Mouse (Mus musculus) MEL (cell line): ENCODE results near the gene Ncoa3. TPM values are rescaled to one million over a fixed set of nuclear protein-coding genes. Genes with fewer than 3 reads are reported as not detected.

Experiments
- DNase-seq: peaks from one replicate; pipeline ENCODE4 v3.0.0; 2011; ENCODE audit warnings: low read depth, low spot score
- H3K27ac ChIP-seq: 2 replicates; pipeline ENCODE4 v1.5.1; 2012; ENCODE audit warnings: low read depth, mild to moderate bottlenecking, control low read depth, low read length, moderate library complexity; ENCODE audit not compliant: control insufficient read depth
- H3K27me3 ChIP-seq, 2 experiments: fragments of 150-350 bp in 1 of 2; sonication (generic) in 1 of 2; 2 replicates each; pipeline ENCODE4 v1.6.1; 2012; ENCODE audit warnings: low read length in 2 of 2, mild to moderate bottlenecking in 2 of 2, improper control_type of control experiment in 1 of 2, moderate library complexity in 1 of 2; ENCODE audit not compliant: insufficient read depth in 2 of 2, control insufficient read depth in 1 of 2
- H3K36me3 ChIP-seq, 2 experiments: 2 replicates each; pipeline ENCODE4 v1.6.1; 2012 to 2014; ENCODE audit warnings: low read length in 2 of 2, improper control_type of control experiment in 1 of 2, inconsistent platforms in 1 of 2, mild to moderate bottlenecking in 1 of 2; ENCODE audit not compliant: insufficient read depth in 2 of 2, control insufficient read depth in 1 of 2
- H3K4me1 ChIP-seq, 2 experiments: fragments of 150-350 bp in 1 of 2; sonication (generic) in 1 of 2; 2 replicates each; pipeline ENCODE4 v1.6.1; 2012; ENCODE audit warnings: low read length in 2 of 2, improper control_type of control experiment in 1 of 2, mild to moderate bottlenecking in 1 of 2; ENCODE audit not compliant: insufficient read depth in 2 of 2, control insufficient read depth in 1 of 2
- H3K4me3 ChIP-seq, 2 experiments: fragments of 150-350 bp in 1 of 2; sonication (generic) in 1 of 2; 2 replicates each; pipeline ENCODE4 v1.5.1; 2012; ENCODE audit warnings: low read depth in 2 of 2, low read length in 2 of 2, mild to moderate bottlenecking in 2 of 2, moderate library complexity in 2 of 2, control low read depth in 1 of 2, improper control_type of control experiment in 1 of 2; ENCODE audit not compliant: control insufficient read depth in 1 of 2, insufficient read depth in 1 of 2
- H3K79me2 ChIP-seq: 2 replicates; pipeline ENCODE4 v1.6.1; 2012; ENCODE audit warnings: mild to moderate bottlenecking, low read length, moderate library complexity; ENCODE audit not compliant: control insufficient read depth, poor library complexity, insufficient read depth
- H3K9ac ChIP-seq: 2 replicates; pipeline ENCODE4 v1.6.1; 2012; ENCODE audit warnings: low read depth, mild to moderate bottlenecking, control low read depth, low read length, moderate library complexity; ENCODE audit not compliant: control insufficient read depth, poor library complexity, severe bottlenecking
- H3K9me3 ChIP-seq: fragments of 150-350 bp; sonication (generic); replicated peaks from 2 replicates; pipeline ENCODE4 v1.6.1; 2012; ENCODE audit warnings: mild to moderate bottlenecking, low read length, improper control_type of control experiment, moderate library complexity; ENCODE audit not compliant: insufficient read depth
- CHD1 ChIP-seq: IDR thresholded peaks from 2 replicates; pipeline ENCODE4 v1.6.1; 2012; ENCODE audit warnings: low read depth, mild to moderate bottlenecking, inconsistent platforms, low read length, improper control_type of control experiment
- CHD2 ChIP-seq: IDR thresholded peaks from 2 replicates; pipeline ENCODE4 v1.6.1; 2011; ENCODE audit warnings: low read length, improper control_type of control experiment
- CTCF ChIP-seq, 3 experiments: IDR thresholded peaks in 2 of 3; conservative IDR thresholded peaks in 1 of 3; 2 replicates each; pipeline ENCODE4 v1.5.1; 2011 to 2012; ENCODE audit warnings: low read length in 3 of 3, low read depth in 2 of 3, mild to moderate bottlenecking in 2 of 3, improper control_type of control experiment in 1 of 3, inconsistent platforms in 1 of 3, mixed read lengths in 1 of 3, moderate library complexity in 1 of 3; ENCODE audit not compliant: control insufficient read depth in 1 of 3, insufficient read depth in 1 of 3, poor library complexity in 1 of 3, severe bottlenecking in 1 of 3
- GABPA ChIP-seq: IDR thresholded peaks from 2 replicates; pipeline ENCODE4 v1.6.1; 2012; ENCODE audit warnings: low read depth, mild to moderate bottlenecking, inconsistent platforms, low read length, improper control_type of control experiment, moderate library complexity
- GATA1 ChIP-seq: IDR thresholded peaks from 2 replicates; pipeline ENCODE4 v1.6.1; 2011; ENCODE audit warnings: low read depth, low read length, improper control_type of control experiment
- HCFC1 ChIP-seq: IDR thresholded peaks from 2 replicates; pipeline ENCODE4 v1.6.1; 2012; ENCODE audit warnings: low read depth, mild to moderate bottlenecking, inconsistent platforms, low read length, improper control_type of control experiment, moderate library complexity
- KAT2A ChIP-seq: conservative IDR thresholded peaks from 2 replicates; pipeline ENCODE4 v1.6.1; 2012; ENCODE audit warnings: low read depth, low read length, improper control_type of control experiment, inconsistent platforms
- MAZ ChIP-seq: IDR thresholded peaks from 2 replicates; pipeline ENCODE4 v1.6.1; 2012; ENCODE audit warnings: low read depth, mild to moderate bottlenecking, inconsistent platforms, low read length, improper control_type of control experiment
- MEF2A ChIP-seq: IDR thresholded peaks from 2 replicates; pipeline ENCODE4 v1.6.1; 2014; ENCODE audit warnings: low read depth, mild to moderate bottlenecking, inconsistent platforms, low read length, improper control_type of control experiment; ENCODE audit not compliant: poor library complexity, insufficient replicate concordance, severe bottlenecking; ENCODE audit errors: extremely low read depth
- MXI1 ChIP-seq: IDR thresholded peaks from 2 replicates; pipeline ENCODE4 v1.6.1; 2011; ENCODE audit warnings: mild to moderate bottlenecking, low read depth, low read length, improper control_type of control experiment
- MYB ChIP-seq: IDR thresholded peaks from 2 replicates; pipeline ENCODE4 v1.6.1; 2011; ENCODE audit warnings: mild to moderate bottlenecking, low read depth, low read length, improper control_type of control experiment
- MYC ChIP-seq: IDR thresholded peaks from 2 replicates; pipeline ENCODE4 v1.6.1; 2011; ENCODE audit warnings: low read depth, mild to moderate bottlenecking, low read length, improper control_type of control experiment, moderate library complexity
- NELFE ChIP-seq: IDR thresholded peaks from 2 replicates; pipeline ENCODE4 v1.6.1; 2011; ENCODE audit warnings: low read depth, low read length, improper control_type of control experiment
- POLR2AphosphoS5 ChIP-seq: IDR thresholded peaks from 2 replicates; pipeline ENCODE4 v1.6.1; 2012; ENCODE audit warnings: low read depth, borderline replicate concordance, mild to moderate bottlenecking, inconsistent platforms, low read length, moderate library complexity, mixed read lengths
- RAD21 ChIP-seq: IDR thresholded peaks from 2 replicates; pipeline ENCODE4 v1.6.1; 2011; ENCODE audit warnings: mild to moderate bottlenecking, low read depth, low read length, improper control_type of control experiment
- SIN3A ChIP-seq: IDR thresholded peaks from 2 replicates; pipeline ENCODE4 v1.6.1; 2012; ENCODE audit warnings: low read length, improper control_type of control experiment, inconsistent platforms
- TAL1 ChIP-seq: IDR thresholded peaks from 2 replicates; pipeline ENCODE4 v1.6.1; 2012; ENCODE audit warnings: mild to moderate bottlenecking, inconsistent platforms, low read length, moderate library complexity, mixed read lengths
- TCF12 ChIP-seq: IDR thresholded peaks from 2 replicates; pipeline ENCODE4 v1.6.1; 2014; ENCODE audit warnings: low read depth, mild to moderate bottlenecking, inconsistent platforms, low read length, improper control_type of control experiment, moderate library complexity
- UBTF ChIP-seq: IDR thresholded peaks from 2 replicates; pipeline ENCODE4 v1.6.1; 2012; ENCODE audit warnings: low read depth, mild to moderate bottlenecking, inconsistent platforms, low read length, improper control_type of control experiment, moderate library complexity, borderline replicate concordance; ENCODE audit not compliant: insufficient read depth
- USF1 ChIP-seq: IDR thresholded peaks from 2 replicates; pipeline ENCODE4 v1.6.1; 2014; ENCODE audit warnings: low read depth, mild to moderate bottlenecking, inconsistent platforms, low read length, improper control_type of control experiment, moderate library complexity
- USF2 ChIP-seq, 2 experiments: IDR thresholded peaks; 2 replicates each; pipeline ENCODE4 v1.6.1; 2011 to 2012; ENCODE audit warnings: improper control_type of control experiment in 2 of 2, low read length in 2 of 2, borderline replicate concordance in 1 of 2, inconsistent platforms in 1 of 2, low read depth in 1 of 2, mild to moderate bottlenecking in 1 of 2; ENCODE audit not compliant: insufficient read depth in 1 of 2
- ZKSCAN1 ChIP-seq: IDR thresholded peaks from 2 replicates; pipeline ENCODE4 v1.6.1; 2012; ENCODE audit warnings: low read depth, mild to moderate bottlenecking, inconsistent platforms, low read length, improper control_type of control experiment, moderate library complexity
- ZMIZ1 ChIP-seq: IDR thresholded peaks from 2 replicates; pipeline ENCODE4 v1.6.1; 2012; ENCODE audit warnings: low read depth, mild to moderate bottlenecking, inconsistent platforms, low read length, improper control_type of control experiment, moderate library complexity
- polyA plus RNA-seq, 2 experiments: library from polyadenylated mRNA; stranded (reverse) in 1 of 2; unstranded in 1 of 2; fragments of >175 nt in 1 of 2; fragments of >200 nt in 1 of 2; gene quantifications; 2 replicates each; pipeline versions ENCODE4 v1.2.1 to v1.2.4; 2012; ENCODE audit warnings: low replicate concordance in 2 of 2, low read depth in 1 of 2; ENCODE audit not compliant: insufficient read length in 2 of 2, insufficient read depth in 1 of 2, missing spikeins in 1 of 2
- total RNA-seq: library from RNA; depleted of rRNA; stranded (reverse); fragments of 300-350 nt; gene quantifications from 2 replicates; pipeline ENCODE4 v1.2.3, GENCODE M21; 2012

The Ncoa3 gene
- total and polyA plus RNA-seq, 3 experiments: 5.7 to 19.8 (median 10.3) TPM

DNA sequence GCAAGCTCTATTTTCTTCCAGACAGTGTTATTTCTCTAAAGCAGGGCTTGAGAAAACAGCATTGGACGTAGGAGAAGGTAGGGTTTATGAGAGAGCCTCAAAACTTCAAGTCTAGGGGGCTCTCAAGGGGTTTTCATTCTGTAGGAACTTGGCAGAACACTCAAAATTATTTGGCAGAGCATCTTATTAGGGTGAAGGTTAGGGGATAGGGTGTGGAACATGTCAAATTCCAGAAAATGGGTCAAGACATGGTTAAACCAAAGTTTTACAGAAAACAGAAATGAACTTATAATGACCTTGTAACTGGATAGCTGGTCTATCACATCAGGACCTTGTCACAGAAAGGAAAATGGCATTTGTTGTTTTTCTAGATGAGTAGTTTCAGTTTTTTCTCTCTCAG is 69.6 kb downstream of the Ncoa3 start:
- H3K27me3 ChIP-seq: no peaks in the 10 kb centered on the region
- H3K9ac ChIP-seq: no peak overlapping the region
- no peaks in the 10 kb centered on the region for H3K79me2 ChIP-seq
- H3K36me3 ChIP-seq: peaks cover 0 to 2% of the 10 kb centered on the region in 2 experiments; a peak in 1 of 4 replicates
- DNase-seq: no peak
- H3K4me1 ChIP-seq: no peaks in the 10 kb centered on the region
- H3K9me3 ChIP-seq: no peaks in the 10 kb centered on the region
- no peak overlapping the region for H3K4me3 ChIP-seq
- no peak overlapping the region for H3K27ac ChIP-seq
- TF ChIP-seq TCF12 (no peak), MXI1 (no peak), GABPA (no peak), CHD2 (no peak)

DNA sequence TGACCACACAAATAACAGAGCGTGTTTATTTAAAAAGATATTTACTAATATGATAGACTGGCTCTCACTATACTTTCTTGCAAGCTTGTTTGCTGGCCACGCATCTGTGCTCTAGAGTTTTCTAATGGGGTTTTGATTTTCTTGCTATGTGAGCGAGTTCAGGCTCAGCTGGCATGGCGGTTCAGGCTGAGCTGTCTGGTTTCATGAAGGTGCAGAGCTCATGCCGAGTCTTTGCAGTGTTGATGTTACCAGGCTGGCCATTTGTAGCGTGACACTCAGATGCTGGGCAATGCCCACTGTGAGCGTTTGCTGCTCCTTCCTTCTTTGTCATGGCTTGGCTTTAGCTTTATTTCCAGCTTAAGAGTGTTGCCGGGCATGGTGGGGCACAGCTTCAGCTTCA is 70.0 kb downstream of the Ncoa3 start:
- H3K9me3 ChIP-seq: no peaks in the 10 kb centered on the region

GRCm38 (mm10) chr2:166066434-166066833 is 74.0 kb downstream of the Ncoa3 start:
- H3K27ac ChIP-seq: no peak overlapping the region

More for the DNA sequence above, 70.0 kb downstream of the Ncoa3 start:
- H3K4me3 ChIP-seq: no peak overlapping the region
- H3K36me3 ChIP-seq: peaks cover 0 to 2% of the 10 kb centered on the region in 2 experiments; a peak in 1 of 4 replicates
- TF ChIP-seq RAD21 (no peak), CHD1 (no peak)
- H3K27me3 ChIP-seq: no peaks in the 10 kb centered on the region
- H3K79me2 ChIP-seq: no peaks in the 10 kb centered on the region
- no peak overlapping the region for H3K27ac ChIP-seq
- no peaks in the 10 kb centered on the region for H3K4me1 ChIP-seq
- H3K9ac ChIP-seq: no peak overlapping the region
- no peak for DNase-seq

More at GRCm38 (mm10) chr2:166066434-166066833, 74.0 kb downstream of the Ncoa3 start:
- Histone ChIP-seq H3K9me3 (no peaks in the 10 kb centered on the region), H3K4me1 (no peaks in the 10 kb centered on the region), H3K36me3 (no peaks in the 10 kb centered on the region; a peak in 1 of 4 replicates), H3K27me3 (no peaks in the 10 kb centered on the region), H3K79me2 (no peaks in the 10 kb centered on the region), H3K9ac (no peak overlapping the region), H3K4me3 (no peak overlapping the region)
- DNase-seq: no peak
- TF ChIP-seq UBTF (no peak), ZMIZ1 (no peak), HCFC1 (no peak), GATA1 (no peak), CHD1 (no peak), CTCF (IDR thresholded peaks at IDR 0.05 in 2 of 3, conservative IDR thresholded peaks at IDR 0.05 in 1 of 3; ENCODE audit: control insufficient read depth in 1 of 3, insufficient read depth in 1 of 3, low read depth in 2 of 3, low read length in 3 of 3, poor library complexity in 1 of 3, severe bottlenecking in 1 of 3) (no peak), POLR2AphosphoS5 (no peak), MYB (no peak), SIN3A (no peak), CHD2 (no peak), USF2 (IDR thresholded peaks at IDR 0.05; ENCODE audit: borderline replicate concordance in 1 of 2, insufficient read depth in 1 of 2, low read depth in 1 of 2, low read length in 2 of 2) (no peak), MYC (no peak), KAT2A (no peak), NELFE (no peak), USF1 (no peak), TAL1 (no peak), MEF2A (no peak), MAZ (no peak), ZKSCAN1 (no peak)
